Comparison of ENCODE assay signal across 32 mouse cellular contexts in the genomic region with DNA sequence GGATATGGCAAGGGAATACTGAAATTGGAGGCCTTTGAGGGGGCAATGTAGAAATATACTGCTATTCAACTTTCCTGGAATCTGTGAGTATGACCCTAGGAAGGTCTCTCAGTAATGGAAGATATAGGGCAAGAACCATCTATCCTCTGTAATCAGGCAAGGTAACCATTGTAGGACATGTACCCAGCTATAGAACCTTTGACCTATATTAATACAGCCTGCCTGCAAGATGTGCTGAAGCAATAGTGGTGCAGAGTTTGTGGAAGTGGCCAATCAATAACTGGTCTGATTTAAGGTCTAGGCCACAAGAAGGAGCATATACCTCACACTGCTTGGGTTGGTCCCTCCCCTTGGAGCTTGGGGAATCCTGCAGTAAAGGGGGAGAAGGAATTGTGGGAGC. TPM values are rescaled to one million over a fixed set of nuclear protein-coding genes. Genes with fewer than 3 reads are reported as not detected.
"Had no signal": no experiment of that assay in that cellular context is flagged by ENCODE, and none has a peak within 500 bp of the region (broad histone marks: within the 10 kb centered on the region; RNA-seq: fewer than 3 reads in every experiment).

No protein-coding gene starts in this region.

- H3K4me2 ChIP-seq: embryonic facial prominence, embryonic 12.5 days; embryonic facial prominence, embryonic 13.5 days; embryonic facial prominence, embryonic 15.5 days; forebrain, embryonic 12.5 days; forebrain, embryonic 13.5 days; forebrain, embryonic 15.5 days had no signal

- H3K9me3 ChIP-seq: embryonic facial prominence, embryonic 10.5 days; embryonic facial prominence, embryonic 12.5 days; embryonic facial prominence, embryonic 13.5 days; embryonic facial prominence, embryonic 15.5 days; forebrain, embryonic 10.5 days; forebrain, embryonic 12.5 days; forebrain, embryonic 13.5 days; forebrain, embryonic 15.5 days had no signal

- H3K27me3 ChIP-seq: embryonic facial prominence, embryonic 12.5 days; embryonic facial prominence, embryonic 13.5 days; embryonic facial prominence, embryonic 15.5 days; forebrain, embryonic 12.5 days; forebrain, embryonic 13.5 days; forebrain, embryonic 15.5 days had no signal

- H3K36me3 ChIP-seq: embryonic facial prominence, embryonic 12.5 days; embryonic facial prominence, embryonic 13.5 days; embryonic facial prominence, embryonic 15.5 days; forebrain, embryonic 12.5 days; forebrain, embryonic 15.5 days had no signal

- DNase-seq: cerebellum, adult 2 months; cerebellum, adult 8-10 months; cerebellum, adult 9-10 months; cerebellum, adult 9-11 months; cerebellum, postnatal 10 days; cerebellum, postnatal 14 days; cerebellum, postnatal 25 days; cerebellum, postnatal 36 days; embryo, embryonic 11 days; forebrain, postnatal 0 days; gastrocnemius, adult 2 months; gastrocnemius, postnatal 10 days; gastrocnemius, postnatal 14 days; gastrocnemius, postnatal 25 days; gastrocnemius, postnatal 36 days; heart, adult 18-20 months had no signal

- H3K4me1 ChIP-seq: embryonic facial prominence, embryonic 10.5 days; embryonic facial prominence, embryonic 12.5 days; embryonic facial prominence, embryonic 13.5 days; embryonic facial prominence, embryonic 15.5 days; forebrain, embryonic 10.5 days; forebrain, embryonic 12.5 days; forebrain, embryonic 13.5 days; forebrain, embryonic 15.5 days had no signal

- H3K9ac ChIP-seq: embryonic facial prominence, embryonic 12.5 days; embryonic facial prominence, embryonic 13.5 days; embryonic facial prominence, embryonic 15.5 days; forebrain, embryonic 12.5 days; forebrain, embryonic 13.5 days; forebrain, embryonic 15.5 days; forebrain, postnatal 0 days had no signal

- H3K4me3 ChIP-seq: embryonic facial prominence, embryonic 10.5 days; embryonic facial prominence, embryonic 12.5 days; embryonic facial prominence, embryonic 13.5 days; embryonic facial prominence, embryonic 15.5 days; erythroblast, embryonic 14.5 days; forebrain, embryonic 10.5 days; forebrain, embryonic 12.5 days; forebrain, embryonic 13.5 days; forebrain, embryonic 15.5 days; gastrocnemius, adult 2 months had no signal

- H3K27ac ChIP-seq: embryonic facial prominence, embryonic 10.5 days; embryonic facial prominence, embryonic 12.5 days; embryonic facial prominence, embryonic 13.5 days; embryonic facial prominence, embryonic 15.5 days; forebrain, embryonic 10.5 days; forebrain, embryonic 12.5 days; forebrain, embryonic 13.5 days; forebrain, embryonic 15.5 days; gastrocnemius, adult 2 months had no signal

- ATAC-seq: forebrain, embryonic 13.5 days; forebrain, embryonic 14.5 days; forebrain, embryonic 15.5 days; forebrain, embryonic 16.5 days; forebrain, postnatal 0 days had no signal

RNA-seq across cellular contexts. Expression of gene Pp2d1, which starts 18.7 kb away (rescaled TPM):
- total RNA-seq: common myeloid progenitor, adult 5-6 weeks; forebrain, postnatal 0 days; gastrocnemius, adult 18-20 months; gastrocnemius, adult 2 months; gastrocnemius, postnatal 10 days; gastrocnemius, postnatal 14 days; gastrocnemius, postnatal 25 days; gastrocnemius, postnatal 36 days; gastrocnemius, postnatal 4 days; granulocyte monocyte progenitor cell, adult 5-6 weeks; heart, adult 18-20 months had no signal
- polyA plus RNA-seq: cerebellum, adult 2 months; erythroblast, embryonic 14.5 days; gonadal fat pad, adult 2 months had no signal

RNA-seq across cellular contexts. Expression of gene Efhb, which starts 57.4 kb away (rescaled TPM):
- total RNA-seq: common myeloid progenitor, adult 5-6 weeks; granulocyte monocyte progenitor cell, adult 5-6 weeks had no signal
- polyA plus RNA-seq: erythroblast, embryonic 14.5 days had no signal
